Mouse (Mus musculus) ES-E14 (cell line): ENCODE measurements at regions not wholly inside any gene's neighbourhood (a gene's known extent, or its start where the extent isn't known, plus 50 kb on each side); places are given as distances from the start of the nearest gene placed in this dataset.

Experiments used
- DNase-seq: peaks from one replicate; pipeline ENCODE4 v3.0.0-alpha.2; 2013; ENCODE audit warnings: low read depth, low spot score
- H3K27ac ChIP-seq: 2 replicates; pipeline ENCODE4 v1.5.1; 2012; ENCODE audit warnings: low read depth, mild to moderate bottlenecking, low read length, moderate library complexity, mixed read lengths; ENCODE audit not compliant: poor library complexity, insufficient read depth, severe bottlenecking
- H3K36me3 ChIP-seq: 2 replicates; pipeline ENCODE4 v1.6.1; 2012; ENCODE audit warnings: mild to moderate bottlenecking, low read length, moderate library complexity, mixed read lengths; ENCODE audit not compliant: control insufficient read depth, poor library complexity, insufficient read depth, severe bottlenecking
- H3K4me1 ChIP-seq, 2 experiments: fragments of 150-350 bp in 1 of 2; sonication (generic) in 1 of 2; 2 replicates each; pipeline ENCODE4 v1.6.1; 2012; ENCODE audit warnings: low read length in 2 of 2, mild to moderate bottlenecking in 1 of 2, mixed read lengths in 1 of 2; ENCODE audit not compliant: control insufficient read depth in 2 of 2, insufficient read depth in 2 of 2, poor library complexity in 1 of 2
- H3K4me3 ChIP-seq, 2 experiments: fragments of 150-350 bp in 1 of 2; sonication (generic) in 1 of 2; 2 replicates each; pipeline ENCODE4 v1.5.1; 2012; ENCODE audit warnings: low read length in 2 of 2, low read depth in 1 of 2, mild to moderate bottlenecking in 1 of 2, mixed read lengths in 1 of 2; ENCODE audit not compliant: insufficient read depth in 1 of 2, poor library complexity in 1 of 2, severe bottlenecking in 1 of 2
- H3K9ac ChIP-seq: 2 replicates; pipeline ENCODE4 v1.6.1; 2012; ENCODE audit warnings: low read depth, mild to moderate bottlenecking, low read length, mixed read lengths; ENCODE audit not compliant: poor library complexity, insufficient read depth, severe bottlenecking
- H3K9me3 ChIP-seq: fragments of 150-350 bp; sonication (generic); 2 replicates; pipeline ENCODE4 v1.6.1; 2012; ENCODE audit warnings: low read depth, mild to moderate bottlenecking, low read length; ENCODE audit not compliant: control insufficient read depth, insufficient read depth
- CHD2 ChIP-seq: IDR thresholded peaks from 2 replicates; pipeline ENCODE4 v1.6.1; 2014; ENCODE audit warnings: mild to moderate bottlenecking, low read depth, low read length, inconsistent platforms
- HCFC1 ChIP-seq: IDR thresholded peaks from 2 replicates; pipeline ENCODE4 v1.6.1; 2012; ENCODE audit warnings: low read length, inconsistent platforms, borderline replicate concordance; ENCODE audit not compliant: insufficient read depth
- MAFK ChIP-seq: IDR thresholded peaks from 2 replicates; pipeline ENCODE4 v1.6.1; 2014; ENCODE audit warnings: mild to moderate bottlenecking, low read depth, low read length, inconsistent platforms; ENCODE audit not compliant: insufficient read depth
- ZC3H11A ChIP-seq: IDR thresholded peaks from 2 replicates; pipeline ENCODE4 v1.6.1; 2012; ENCODE audit warnings: low read depth, mild to moderate bottlenecking, inconsistent platforms, low read length, borderline replicate concordance
- ZNF384 ChIP-seq: IDR thresholded peaks from 2 replicates; pipeline ENCODE4 v1.6.1; 2012; ENCODE audit warnings: low read depth, low read length, inconsistent platforms
- in situ Hi-C, 2 experiments: fragments of 600-800 bp; cut with MboI; formaldehyde crosslinking; loops; one replicate each; pipeline ENCODE4 v1.15.1; 2025; ENCODE audit warnings: low sequenced_read_pairs in 2 of 2, inconsistent platforms in 1 of 2; ENCODE audit not compliant: unreplicated experiment in 2 of 2

DNA sequence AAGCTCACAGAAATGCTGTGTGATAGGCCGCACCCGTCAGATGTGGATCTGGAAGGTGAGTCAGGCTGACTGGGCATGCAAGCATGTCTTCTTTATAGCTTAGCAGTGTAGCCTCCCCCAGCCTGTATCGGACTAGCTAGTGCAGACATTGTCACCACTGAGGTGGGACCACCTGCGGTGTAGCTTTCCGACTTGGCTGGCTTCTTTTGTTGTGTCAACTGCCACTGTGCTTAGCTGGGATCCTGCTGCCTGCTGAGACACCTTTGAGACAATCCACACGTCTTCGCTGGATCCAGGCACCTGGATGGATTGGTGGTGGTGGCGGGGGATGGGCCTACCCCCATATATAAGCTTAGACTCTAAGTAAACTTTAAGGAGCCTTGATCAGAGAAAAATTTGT, 177.7 kb upstream of the Unc93a2 start:
- DNase-seq, result peak; percentile 54
- Histone ChIP-seq H3K4me3 (no peak overlapping the region), H3K36me3 (no peaks in the 10 kb centered on the region), H3K9me3 (no peaks in the 10 kb centered on the region), H3K27ac (peak overlapping the region; percentile 40; the same call in 1 of the 2 replicates), H3K4me1 (peaks cover 0 to 11% of the 10 kb centered on the region in 2 experiments; a peak in 1 of 4 replicates), H3K9ac (no peak overlapping the region)
- TF ChIP-seq ZNF384, result no peak
- TF ChIP-seq CHD2, result no peak
- no peak for TF ChIP-seq ZC3H11A
- peak; percentile 49; the same call in 1 of the 2 replicates for TF ChIP-seq MAFK
- TF ChIP-seq HCFC1, result no peak
- in situ Hi-C loops, result no loop called here

DNA sequence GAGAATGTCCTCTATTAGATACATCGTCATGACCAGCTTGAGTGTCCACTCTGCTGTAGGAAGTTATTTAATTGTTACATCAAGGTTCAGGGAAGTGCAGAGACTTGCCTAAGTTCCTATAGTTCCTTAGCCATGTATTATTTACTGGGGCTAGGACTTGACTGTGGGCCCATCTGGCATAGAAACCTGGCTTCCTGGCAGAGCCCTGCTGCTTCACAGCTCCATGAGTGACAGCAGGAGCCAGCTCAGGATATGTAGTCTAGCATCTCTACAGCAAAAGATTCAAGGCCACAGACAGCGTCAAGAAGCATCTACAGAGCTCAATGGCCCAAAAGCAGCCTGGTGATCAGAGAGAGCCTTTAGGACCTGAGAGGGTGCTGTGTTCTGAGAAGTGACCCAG, 163.2 kb upstream of the Unc93a2 start:
- TF ChIP-seq ZC3H11A (no peak), ZNF384 (no peak), CHD2 (no peak)

DNA sequence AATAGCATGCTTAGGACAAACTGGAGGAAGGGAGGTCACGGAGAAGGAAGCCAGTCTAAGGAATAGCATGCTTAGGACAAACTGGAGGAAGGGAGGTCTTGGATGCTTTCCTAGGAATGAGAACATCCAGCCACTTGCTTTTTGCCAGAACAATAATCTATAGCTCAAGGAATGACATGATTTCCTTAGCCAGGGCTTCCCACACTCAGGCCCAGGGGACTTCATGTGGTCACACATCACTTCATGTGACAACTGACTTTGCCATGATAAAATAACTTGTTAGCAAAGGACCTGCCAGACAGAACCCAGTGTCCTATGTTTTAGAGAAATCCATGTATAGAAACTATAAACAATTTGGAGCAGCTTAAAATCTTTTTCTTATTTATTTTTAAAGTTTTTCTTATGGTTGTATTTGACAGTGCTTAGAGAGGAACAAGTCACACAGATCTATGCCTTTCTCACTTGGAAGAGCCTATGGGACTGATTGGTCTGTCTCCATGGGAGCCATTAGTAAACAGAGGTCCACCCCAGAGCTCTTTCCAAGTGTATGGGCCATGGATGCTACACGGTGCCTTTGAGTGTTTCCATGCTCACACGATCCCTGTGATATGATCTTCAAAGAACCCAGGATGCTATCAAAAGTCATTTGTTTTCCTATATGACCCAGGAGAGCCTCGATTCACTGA, 153.3 kb upstream of the Unc93a2 start:
- in situ Hi-C loops, result no loop called here
- Histone ChIP-seq H3K9ac (no peak overlapping the region), H3K9me3 (no peaks in the 10 kb centered on the region), H3K4me1 (peaks cover 4 to 18% of the 10 kb centered on the region in 2 experiments; a peak in 3 of 4 replicates), H3K36me3 (no peaks in the 10 kb centered on the region; the same call in 1 of the 2 replicates), H3K27ac (no peak overlapping the region), H3K4me3 (no peak overlapping the region)
- TF ChIP-seq MAFK (no peak), ZNF384 (no peak), CHD2 (no peak), ZC3H11A (no peak), HCFC1 (no peak)
- DNase-seq, result no peak

More for the DNA sequence above, 163.2 kb upstream of the Unc93a2 start:
- Histone ChIP-seq H3K4me3 (no peak overlapping the region), H3K27ac (no peak overlapping the region), H3K36me3 (no peaks in the 10 kb centered on the region), H3K4me1 (no peaks in the 10 kb centered on the region), H3K9me3 (no peaks in the 10 kb centered on the region), H3K9ac (no peak overlapping the region)
- in situ Hi-C loops, result no loop called here
- DNase-seq, result no peak

DNA sequence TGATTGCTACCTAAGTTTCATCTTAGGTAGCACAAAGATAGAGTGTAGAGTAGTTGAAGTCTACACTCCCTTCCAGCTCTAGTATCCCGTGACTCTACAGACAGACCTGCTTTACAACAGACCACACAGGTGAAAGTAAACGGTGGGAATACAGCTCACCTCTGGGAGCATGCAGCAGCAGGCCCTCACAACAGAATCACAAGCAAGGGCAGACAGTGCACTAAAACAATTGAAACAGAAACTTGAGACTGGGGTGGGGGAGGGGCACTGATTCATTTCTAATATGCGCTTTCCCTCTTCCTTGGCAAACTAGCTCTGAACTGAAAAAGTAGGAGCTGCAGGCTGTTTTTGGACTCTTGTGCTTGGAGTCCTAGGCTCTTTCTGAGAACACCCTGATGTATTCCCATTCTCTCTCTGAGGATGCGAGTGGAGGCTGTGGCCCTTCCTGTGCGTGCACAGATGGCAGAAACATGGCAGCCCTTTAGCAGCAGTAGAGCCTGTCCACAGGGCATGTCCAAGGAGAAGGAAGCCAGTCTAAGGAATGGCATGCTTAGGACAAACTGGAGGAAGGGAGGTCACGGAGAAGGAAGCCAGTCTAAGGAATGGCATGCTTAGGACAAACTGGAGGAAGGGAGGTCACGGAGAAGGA, 152.5 kb upstream of the Unc93a2 start:
- H3K36me3 ChIP-seq, result no peaks in the 10 kb centered on the region; the same call in 1 of the 2 replicates
- DNase-seq, result no peak
- H3K27ac ChIP-seq, result no peak overlapping the region
- peaks cover 6 to 23% of the 10 kb centered on the region in 2 experiments; a peak in 3 of 4 replicates for H3K4me1 ChIP-seq
- TF ChIP-seq ZNF384 (no peak), MAFK (no peak), ZC3H11A (no peak), HCFC1 (no peak), CHD2 (no peak)
- H3K4me3 ChIP-seq, result no peak overlapping the region
- H3K9me3 ChIP-seq, result no peaks in the 10 kb centered on the region
- no peak overlapping the region for H3K9ac ChIP-seq
- in situ Hi-C loops, result no loop called here
